Mouse (Mus musculus): ENCODE data around the gene Cygb. TPM values are rescaled to one million over a fixed set of nuclear protein-coding genes. Genes with fewer than 3 reads are reported as not detected.

Gene Cygb
- polyA plus RNA-seq, 1 experiment from 2014 or later = 17.5 TPM

DNA sequence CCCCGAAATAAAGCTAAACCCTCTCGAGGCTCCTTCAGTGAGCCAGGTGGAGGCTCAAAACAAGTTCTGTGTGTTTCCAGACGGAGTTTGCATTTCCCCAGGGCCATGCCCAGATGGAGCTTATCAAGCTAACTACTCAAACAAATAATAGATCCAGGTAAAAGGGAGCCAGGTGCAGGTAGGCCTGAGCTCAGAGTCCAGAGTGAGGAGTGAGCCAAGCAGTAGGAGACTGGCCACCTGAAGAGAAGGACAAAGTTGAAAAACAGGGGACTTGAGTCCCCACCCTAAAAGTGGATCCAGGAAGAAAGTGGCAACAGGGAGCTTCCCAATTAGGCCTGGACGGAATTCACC lies 39.8 kb upstream of the Cygb start:
- H3K4me3 ChIP-seq (ENCODE audit: low read depth, low read length) = peak overlapping the region; percentile 58
- peaks cover 4% of the 10 kb centered on the region; the same call in 1 of the 2 replicates for H3K4me1 ChIP-seq (replicated peaks; ENCODE audit: control insufficient read depth, insufficient read depth, low read length)
- TF ChIP-seq CTCF (IDR thresholded peaks at IDR 0.05; ENCODE audit: low read depth) = no peak
- peak; percentile 52; the same call in 1 of the 2 replicates for ATAC-seq
- H3K9me3 ChIP-seq (ENCODE audit: control insufficient read depth) = no peaks in the 10 kb centered on the region
- H3K36me3 ChIP-seq (ENCODE audit: control insufficient read depth, insufficient read depth) = no peaks in the 10 kb centered on the region
- H3K27ac ChIP-seq (ENCODE audit: low read depth, low read length) = peak overlapping the region; percentile 71
- 28% methylated on average over 4 of the region's 4 CpGs for WGBS
- no peaks in the 10 kb centered on the region for H3K27me3 ChIP-seq (replicated peaks; ENCODE audit: control insufficient read depth, insufficient read depth, low read length)
- peak overlapping the region; percentile 90 for H3K4me2 ChIP-seq (replicated peaks; ENCODE audit: low read depth)
- H3K9ac ChIP-seq (ENCODE audit: low read depth, low read length) = peak overlapping the region; percentile 72

DNA sequence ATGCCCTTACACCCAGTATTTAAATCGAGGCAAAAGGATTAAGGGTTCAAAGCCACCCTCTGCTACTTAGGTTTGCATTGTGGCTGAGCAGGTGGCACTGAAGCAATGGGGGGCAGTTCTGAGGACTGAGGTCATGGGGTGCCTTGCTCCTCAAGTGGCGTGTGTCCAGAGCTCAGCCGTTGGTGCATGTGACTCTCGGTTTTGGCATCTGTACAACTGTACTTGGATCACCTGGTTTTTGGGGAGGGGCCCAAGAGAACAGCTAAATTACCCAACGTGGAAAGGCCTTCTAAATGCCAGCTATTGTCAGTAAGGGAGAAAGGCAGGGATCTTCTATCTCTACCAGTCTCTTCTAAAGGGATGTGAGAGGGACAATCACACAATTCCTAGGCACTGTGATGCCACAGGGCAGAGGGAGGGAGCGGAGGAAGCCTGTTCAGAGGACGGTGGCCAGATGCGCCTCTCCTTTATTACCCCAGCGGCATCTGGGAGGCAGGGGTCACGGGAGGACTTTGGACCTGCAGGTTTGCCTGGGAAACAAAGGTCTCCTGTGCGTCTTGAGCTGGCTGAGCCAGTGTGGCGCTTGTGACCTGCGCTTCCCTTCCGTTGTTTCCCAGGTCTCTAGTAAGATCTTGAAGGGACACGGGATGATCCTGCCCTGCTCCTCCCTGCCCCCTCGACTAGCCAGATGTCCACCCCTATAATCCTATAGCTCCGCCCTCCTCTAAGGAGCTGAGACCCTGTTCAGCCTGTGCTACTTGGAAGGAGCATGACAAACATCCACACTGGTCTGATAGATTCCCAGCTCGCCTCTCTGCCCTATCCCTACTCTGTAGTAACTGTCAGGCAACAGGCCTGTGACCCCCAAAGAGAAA lies 36.8 kb upstream of the Cygb start:
- 27% methylated on average over 18 of the region's 18 CpGs for WGBS
- H3K36me3 ChIP-seq (ENCODE audit: control insufficient read depth, insufficient read depth) = no peaks in the 10 kb centered on the region; the same call in 1 of the 2 replicates
- H3K27me3 ChIP-seq (replicated peaks; ENCODE audit: control insufficient read depth, insufficient read depth, low read length) = no peaks in the 10 kb centered on the region
- ATAC-seq = peak; percentile 66
- H3K4me1 ChIP-seq (replicated peaks; ENCODE audit: control insufficient read depth, insufficient read depth, low read length) = peaks cover 4% of the 10 kb centered on the region; the same call in 1 of the 2 replicates
- H3K9ac ChIP-seq (ENCODE audit: low read depth, low read length) = no peak overlapping the region
- H3K4me2 ChIP-seq (replicated peaks; ENCODE audit: low read depth) = peak overlapping the region; percentile 10
- peak overlapping the region; percentile 58 for H3K27ac ChIP-seq (ENCODE audit: low read depth, low read length)
- TF ChIP-seq CTCF (IDR thresholded peaks at IDR 0.05; ENCODE audit: low read depth) = no peak
- H3K4me3 ChIP-seq (ENCODE audit: low read depth, low read length) = no peak overlapping the region
- no peaks in the 10 kb centered on the region for H3K9me3 ChIP-seq (ENCODE audit: control insufficient read depth)

- no peak overlapping the region for H3K27ac ChIP-seq (ENCODE audit: low read depth, low read length)
- H3K9me3 ChIP-seq (ENCODE audit: control insufficient read depth) = no peaks in the 10 kb centered on the region
Measured at GRCm38 (mm10) chr11:116689622-116690021, 35.5 kb upstream of the Cygb start.

DNA sequence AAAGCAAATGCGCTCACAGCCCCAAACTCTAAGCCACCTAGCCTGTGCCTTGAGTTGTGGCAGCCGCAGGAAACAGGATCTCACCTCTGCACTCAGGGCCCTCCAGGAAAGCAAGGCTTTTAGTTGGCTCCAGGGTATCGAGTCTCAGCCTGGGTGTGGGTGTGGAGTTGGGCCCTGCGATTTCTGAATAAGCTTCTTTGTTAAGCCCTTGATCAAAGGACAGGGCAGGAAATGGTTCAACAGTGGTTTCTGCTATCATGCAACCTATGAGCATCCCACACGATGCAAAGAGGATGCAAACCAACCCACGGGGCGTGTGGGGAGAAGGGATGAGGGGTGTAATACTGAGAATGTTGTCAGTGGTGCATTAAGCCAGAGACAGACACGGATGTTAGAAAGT lies 33.8 kb upstream of the Cygb start:
- Histone ChIP-seq H3K4me3 (ENCODE audit: low read depth, low read length) (no peak overlapping the region), H3K4me2 (replicated peaks; ENCODE audit: low read depth) (no peak overlapping the region), H3K9ac (ENCODE audit: low read depth, low read length) (no peak overlapping the region), H3K36me3 (ENCODE audit: control insufficient read depth, insufficient read depth) (peaks cover 25% of the 10 kb centered on the region; the same call in 1 of the 2 replicates), H3K27me3 (replicated peaks; ENCODE audit: control insufficient read depth, insufficient read depth, low read length) (no peaks in the 10 kb centered on the region), H3K27ac (ENCODE audit: low read depth, low read length) (no peak overlapping the region), H3K4me1 (replicated peaks; ENCODE audit: control insufficient read depth, insufficient read depth, low read length) (peaks cover 4% of the 10 kb centered on the region; the same call in 1 of the 2 replicates), H3K9me3 (ENCODE audit: control insufficient read depth) (no peaks in the 10 kb centered on the region)
- no peak for ATAC-seq
- TF ChIP-seq CTCF (IDR thresholded peaks at IDR 0.05; ENCODE audit: low read depth) = no peak
- 72% methylated on average over 8 of the region's 8 CpGs for WGBS

More at GRCm38 (mm10) chr11:116689622-116690021, 35.5 kb upstream of the Cygb start:
- Histone ChIP-seq H3K27me3 (replicated peaks; ENCODE audit: control insufficient read depth, insufficient read depth, low read length) (no peaks in the 10 kb centered on the region), H3K9ac (ENCODE audit: low read depth, low read length) (no peak overlapping the region), H3K4me3 (ENCODE audit: low read depth, low read length) (no peak overlapping the region), H3K4me1 (replicated peaks; ENCODE audit: control insufficient read depth, insufficient read depth, low read length) (peaks cover 4% of the 10 kb centered on the region; the same call in 1 of the 2 replicates), H3K4me2 (replicated peaks; ENCODE audit: low read depth) (no peak overlapping the region), H3K36me3 (ENCODE audit: control insufficient read depth, insufficient read depth) (peaks cover 13% of the 10 kb centered on the region; the same call in 1 of the 2 replicates)
- no peak for ATAC-seq
- TF ChIP-seq CTCF (IDR thresholded peaks at IDR 0.05; ENCODE audit: low read depth) = no peak
- WGBS = 90% methylated on average over 10 of the region's 10 CpGs

DNA sequence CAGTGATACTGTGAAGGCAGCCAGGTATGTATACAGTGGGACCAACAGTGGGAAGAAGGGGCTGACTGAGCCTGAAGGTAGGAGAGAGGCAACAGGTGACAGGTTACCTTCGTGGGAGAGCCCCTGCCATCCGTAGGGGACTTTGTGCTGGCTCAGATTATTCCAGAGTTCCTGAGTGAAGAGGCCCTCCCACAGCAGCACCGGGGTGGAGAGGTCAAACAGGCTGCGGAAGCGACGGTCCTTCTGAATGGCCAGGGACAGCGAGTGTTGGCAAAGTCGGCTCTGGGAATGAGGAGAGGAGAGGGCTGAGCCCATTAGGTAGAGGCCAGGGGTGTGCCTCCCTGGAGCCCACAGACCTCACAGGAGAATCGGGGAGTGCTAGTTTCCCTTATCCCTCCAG lies 31.6 kb upstream of the Cygb start:
- no peaks in the 10 kb centered on the region for H3K4me1 ChIP-seq (replicated peaks; ENCODE audit: control insufficient read depth, insufficient read depth, low read length)
- no peak for ATAC-seq
- no peaks in the 10 kb centered on the region for H3K27me3 ChIP-seq (replicated peaks; ENCODE audit: control insufficient read depth, insufficient read depth, low read length)
- 71% methylated on average over 9 of the region's 9 CpGs for WGBS
- H3K4me3 ChIP-seq (ENCODE audit: low read depth, low read length) = no peak overlapping the region
- no peaks in the 10 kb centered on the region for H3K9me3 ChIP-seq (ENCODE audit: control insufficient read depth)
- no peak overlapping the region for H3K27ac ChIP-seq (ENCODE audit: low read depth, low read length)
- no peak overlapping the region for H3K4me2 ChIP-seq (replicated peaks; ENCODE audit: low read depth)
- no peak for TF ChIP-seq CTCF (IDR thresholded peaks at IDR 0.05; ENCODE audit: low read depth)
- H3K9ac ChIP-seq (ENCODE audit: low read depth, low read length) = no peak overlapping the region
- peaks cover 44% of the 10 kb centered on the region; the same call in 1 of the 2 replicates for H3K36me3 ChIP-seq (ENCODE audit: control insufficient read depth, insufficient read depth)

- Histone ChIP-seq H3K36me3 (ENCODE audit: control insufficient read depth, insufficient read depth) (peaks cover 60% of the 10 kb centered on the region), H3K9ac (ENCODE audit: low read depth, low read length) (no peak overlapping the region), H3K4me3 (ENCODE audit: low read depth, low read length) (no peak overlapping the region), H3K27me3 (replicated peaks; ENCODE audit: control insufficient read depth, insufficient read depth, low read length) (no peaks in the 10 kb centered on the region), H3K4me2 (replicated peaks; ENCODE audit: low read depth) (no peak overlapping the region), H3K9me3 (ENCODE audit: control insufficient read depth) (no peaks in the 10 kb centered on the region), H3K4me1 (replicated peaks; ENCODE audit: control insufficient read depth, insufficient read depth, low read length) (no peaks in the 10 kb centered on the region), H3K27ac (ENCODE audit: low read depth, low read length) (no peak overlapping the region)
- 0 out of 2 replicates have a peak, but pooled peaks have one; percentile 0 for TF ChIP-seq CTCF (IDR thresholded peaks at IDR 0.05; ENCODE audit: low read depth)
- WGBS = 45% methylated on average over 4 of the region's 4 CpGs
- peak; percentile 66 for ATAC-seq
Measured at GRCm38 (mm10) chr11:116683777-116684176, 29.7 kb upstream of the Cygb start.
